Mouse (Mus musculus): ENCODE measurements around the gene Gngt2.

DNA sequence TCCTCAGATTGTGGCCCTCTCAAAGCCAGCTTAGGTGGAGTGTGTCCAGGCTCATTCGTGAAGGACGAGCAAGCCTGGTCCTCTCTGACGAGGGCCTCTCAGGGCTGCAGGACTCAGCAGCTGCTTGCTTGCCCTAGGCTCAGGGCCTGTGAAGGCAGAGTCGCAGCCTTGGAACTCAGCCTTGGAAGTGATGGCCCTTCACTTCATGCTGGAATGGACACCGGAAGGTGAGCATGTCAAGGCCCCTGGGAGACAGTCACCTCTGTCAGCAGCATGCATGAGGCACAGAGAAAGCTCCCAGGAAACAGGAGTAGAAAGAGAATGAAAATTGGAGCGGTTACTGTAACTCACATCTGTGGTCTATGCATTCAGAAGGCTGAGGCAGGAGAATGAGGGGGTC lies 25.3 kb upstream of the Gngt2 start:
- TF ChIP-seq CTCF (IDR thresholded peaks at IDR 0.05; ENCODE audit: control insufficient read depth, insufficient read depth, insufficient replicate concordance, low read depth, low read length) (no peak), POLR2A (IDR thresholded peaks at IDR 0.05; ENCODE audit: control insufficient read depth, low read depth, low read length) (no peak)

Data from testis, adult 2 months (tissue).